Mouse (Mus musculus) cerebellum, postnatal 4 days (tissue): ENCODE data around the gene Dnajc12.
"Not testable (repeated sequence)": the region's sequence is repeated elsewhere in the genome, so short reads cannot be mapped to it uniquely, and the experiment has no call there.

Experiments used
- DNase-seq, 2 experiments: peaks; one replicate each; pipeline ENCODE4 v3.0.0; 2022; ENCODE audit warnings: low spot score in 2 of 2, mixed read lengths in 1 of 2

The Dnajc12 gene

GRCm38 (mm10) chr10:63386444-63386843, 4.2 kb downstream of the Dnajc12 start:
- DNase-seq = peak; percentile 61 to 84

- DNase-seq = no peak
Observed at GRCm38 (mm10) chr10:63386991-63387390, 4.7 kb downstream of the Dnajc12 start.

GRCm38 (mm10) chr10:63388948-63389347, 6.7 kb downstream of the Dnajc12 start:
- no peak for DNase-seq

- no peak for DNase-seq
Observed at GRCm38 (mm10) chr10:63396963-63397362, 14.7 kb downstream of the Dnajc12 start.

- no peak for DNase-seq
Observed at GRCm38 (mm10) chr10:63402731-63403504, 20.7 kb downstream of the Dnajc12 start.

GRCm38 (mm10) chr10:63403636-63404035, 21.4 kb downstream of the Dnajc12 start:
- no peak for DNase-seq

GRCm38 (mm10) chr10:63410162-63410956, 28.1 kb downstream of the Dnajc12 start:
- DNase-seq = no peak

GRCm38 (mm10) chr10:63411674-63412073, 29.4 kb downstream of the Dnajc12 start:
- DNase-seq = not testable (repeated sequence)

GRCm38 (mm10) chr10:63412756-63413155, 30.5 kb downstream of the Dnajc12 start:
- DNase-seq = no peak

- no peak for DNase-seq
Observed at GRCm38 (mm10) chr10:63415287-63415686, 33.0 kb downstream of the Dnajc12 start.

GRCm38 (mm10) chr10:63415850-63416249, 33.6 kb downstream of the Dnajc12 start:
- DNase-seq = no peak

- no peak for DNase-seq
Observed at GRCm38 (mm10) chr10:63417061-63417460, 34.8 kb downstream of the Dnajc12 start.

GRCm38 (mm10) chr10:63421739-63422735, 39.8 kb downstream of the Dnajc12 start, which contains the start of gene Gm7075:
TSS of gene Gm7075 (minus strand) at chr10:63421789.
- peak in 1 of 2 experiments; percentile 50 for DNase-seq

- DNase-seq = no peak
Observed at GRCm38 (mm10) chr10:63422736-63422992, 40.4 kb downstream of the Dnajc12 start.

- no peak for DNase-seq
Observed at GRCm38 (mm10) chr10:63423591-63424474, 41.6 kb downstream of the Dnajc12 start.

GRCm38 (mm10) chr10:63424475-63424814, 42.2 kb downstream of the Dnajc12 start:
- DNase-seq = no peak

- no peak for DNase-seq
Observed at GRCm38 (mm10) chr10:63427146-63427545, 44.9 kb downstream of the Dnajc12 start.

- peak in 1 of 2 experiments; percentile 17 for DNase-seq
Observed at GRCm38 (mm10) chr10:63428243-63429022, 46.2 kb downstream of the Dnajc12 start.

GRCm38 (mm10) chr10:63429023-63429340, 46.7 kb downstream of the Dnajc12 start:
- no peak for DNase-seq

- peak; percentile 100 for DNase-seq
Observed at GRCm38 (mm10) chr10:63429380-63429779, 47.1 kb downstream of the Dnajc12 start.
